Mouse (Mus musculus) kidney, adult 2 months (tissue): Measurements from ENCODE around the gene Olfr1014.

Source experiments
- CTCF ChIP-seq: fragments of 200-500 bp; conservative IDR thresholded peaks from 2 replicates; pipeline ENCODE4 v1.5.1; 2011; ENCODE audit warnings: low read depth, mild to moderate bottlenecking, control low read depth, low read length, moderate library complexity, mixed read lengths; ENCODE audit not compliant: insufficient read depth, insufficient read length
- POLR2A ChIP-seq: fragments of 200-500 bp; IDR thresholded peaks from one replicate; pipeline ENCODE4 v1.6.1; 2011; ENCODE audit warnings: low read depth, low read length, control low read depth

GRCm38 (mm10) chr2:85818179-85818578 is 45.7 kb downstream of the Olfr1014 start, which contains the start of gene Olfr1018:
- TF ChIP-seq CTCF (no peak), POLR2A (no peak)
